In genomic region chr3:88772399-88772798, GRCm38 (mm10) we compare ENCODE assay signal across 8 mouse cellular contexts. TPM values are rescaled to one million over a fixed set of nuclear protein-coding genes. Genes with fewer than 3 reads are reported as not detected.
A peak's percentile ranks its signal among the peaks of the same experiment; 100 is the strongest.
DNase-seq lines count a peak whose midpoint lies in the region; ATAC-seq and TF ChIP-seq lines count a peak whose summit lies in the region.
"Not testable (repeated sequence)": the region's sequence is repeated elsewhere in the genome, so short reads cannot be mapped to it uniquely, and the experiment has no call there.

No protein-coding gene starts in this region.

- TF ChIP-seq POLR2A in lung, adult 2 months (IDR thresholded peaks at IDR 0.05; ENCODE audit: borderline replicate concordance, extremely low read depth, low read depth, low read length); testis, adult 2 months (IDR thresholded peaks at IDR 0.05; ENCODE audit: control insufficient read depth, low read depth, low read length): not testable (repeated sequence)

- not testable (repeated sequence) for H3K4me1 ChIP-seq in hindbrain, embryonic 10.5 days (replicated peaks); lung, adult 2 months (ENCODE audit: control insufficient read depth, insufficient read depth, low read length); neural tube, embryonic 15.5 days; testis, adult 2 months (ENCODE audit: control insufficient read depth, insufficient read depth, low read length)

- not testable (repeated sequence) for H3K9ac ChIP-seq in neural tube, embryonic 15.5 days (replicated peaks)

- not testable (repeated sequence) for H3K27ac ChIP-seq in hindbrain, embryonic 10.5 days; testis, adult 2 months (ENCODE audit: control insufficient read depth, insufficient read depth, low read depth, low read length)
- H3K27ac ChIP-seq in neural tube, embryonic 15.5 days (replicated peaks): 0 out of 2 replicates have a peak overlapping the region, but pooled peaks have one; percentile 63

- DNase-seq in MN1 (ENCODE audit: low spot score): peak; percentile 86
- peak; percentile 98 for DNase-seq in cerebellum, adult 9-11 months
- peak; percentile 91 to 94 for DNase-seq in frontal cortex, postnatal 10 days (ENCODE audit: low spot score in 2 of 2)
- DNase-seq in hindbrain, embryonic 10.5 days (ENCODE audit: low spot score): peak; percentile 79
- peak; percentile 90 for DNase-seq in layer of hippocampus, adult 9-10 months (ENCODE audit: low spot score)
- peak; percentile 84 for DNase-seq in lung, adult 2 months

- peak; percentile 91 for ATAC-seq in neural tube, embryonic 15.5 days (ENCODE audit: low FRiP score)

- H3K27me3 ChIP-seq in hindbrain, embryonic 10.5 days (ENCODE audit: insufficient read depth, poor library complexity, severe bottlenecking); neural tube, embryonic 15.5 days (replicated peaks); testis, adult 2 months (ENCODE audit: control insufficient read depth, insufficient read depth, low read length): not testable (repeated sequence)

- WGBS in hindbrain, embryonic 10.5 days: under 1% methylated on average over 19 of the region's 19 CpGs
- WGBS in lung, adult 2 months: 1% methylated on average over 19 of the region's 19 CpGs
- 2% methylated on average over 19 of the region's 19 CpGs for WGBS in neural tube, embryonic 15.5 days

- peak overlapping the region; percentile 43 for H3K4me2 ChIP-seq in neural tube, embryonic 15.5 days

- H3K9me3 ChIP-seq in hindbrain, embryonic 10.5 days; neural tube, embryonic 15.5 days (replicated peaks): not testable (repeated sequence)

- TF ChIP-seq CTCF in lung, adult 2 months (IDR thresholded peaks at IDR 0.05; ENCODE audit: insufficient read depth, low read length); testis, adult 2 months (IDR thresholded peaks at IDR 0.05; ENCODE audit: control insufficient read depth, insufficient read depth, insufficient replicate concordance, low read depth, low read length): not testable (repeated sequence)

- H3K36me3 ChIP-seq in hindbrain, embryonic 10.5 days; neural tube, embryonic 15.5 days; testis, adult 2 months (ENCODE audit: control insufficient read depth, insufficient read depth, low read length): not testable (repeated sequence)

- peak overlapping the region; percentile 46 for H3K4me3 ChIP-seq in hindbrain, embryonic 10.5 days
- not testable (repeated sequence) for H3K4me3 ChIP-seq in lung, adult 2 months (replicated peaks; ENCODE audit: extremely low read depth, low read depth, low read length)
- peak overlapping the region; percentile 53 for H3K4me3 ChIP-seq in neural tube, embryonic 15.5 days (replicated peaks)
- H3K4me3 ChIP-seq in testis, adult 2 months (ENCODE audit: control insufficient read depth, low read depth, low read length): peak overlapping the region; percentile 64

RNA-seq across cellular contexts. Expression of gene Syt11, which starts 2.6 kb away (rescaled TPM):
- polyA plus RNA-seq in hindbrain, embryonic 10.5 days (2016; fragmentation: Nextera tagmentation; extraction: Ambion mirVana): 112 and 147 TPM in 2 replicates
- polyA plus RNA-seq in lung, adult 2 months (2012; rRNA removed): 5.4 and 8.4 TPM in 2 replicates
- 207 and 237 TPM in 2 replicates for polyA plus RNA-seq in neural tube, embryonic 15.5 days (2015; fragmentation: Nextera tagmentation; extraction: Ambion mirVana)
- polyA plus RNA-seq in testis, adult 2 months (2012; rRNA removed): 41.0 and 41.5 TPM in 2 replicates

RNA-seq across cellular contexts. Expression of gene Rit1, which starts 55.8 kb away (rescaled TPM):
- 35.7 and 48.5 TPM in 2 replicates for polyA plus RNA-seq in hindbrain, embryonic 10.5 days (2016; fragmentation: Nextera tagmentation; extraction: Ambion mirVana)
- polyA plus RNA-seq in lung, adult 2 months (2012; rRNA removed): 49.0 and 71.7 TPM in 2 replicates
- 58.7 and 67.5 TPM in 2 replicates for polyA plus RNA-seq in neural tube, embryonic 15.5 days (2015; fragmentation: Nextera tagmentation; extraction: Ambion mirVana)
- 30.5 and 31.0 TPM in 2 replicates for polyA plus RNA-seq in testis, adult 2 months (2012; rRNA removed)
